Comparison of ENCODE assay signal across 12 mouse cellular contexts in the genomic region with DNA sequence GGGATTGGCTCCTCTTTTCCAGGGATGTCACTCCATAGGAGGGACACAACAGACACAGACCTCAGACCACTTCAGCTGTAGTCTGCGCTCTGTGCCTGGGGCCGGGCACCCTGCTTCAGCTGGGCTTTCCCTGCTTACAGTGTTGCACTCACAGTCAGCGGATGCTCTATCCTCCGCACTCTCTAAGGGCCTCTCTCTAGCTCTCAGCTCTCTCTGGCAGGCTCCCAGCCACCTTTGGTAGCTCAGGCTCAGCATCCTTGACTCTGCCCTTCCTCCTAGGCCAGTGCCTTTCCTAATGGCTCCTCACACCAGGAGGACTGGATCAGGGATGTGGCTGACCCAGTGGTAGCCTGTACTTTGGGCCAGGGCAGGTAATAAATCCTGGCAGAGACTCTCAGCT. TPM values are rescaled to one million over a fixed set of nuclear protein-coding genes. Genes with fewer than 3 reads are reported as not detected.
A peak's percentile ranks its signal among the peaks of the same experiment; 100 is the strongest.
DNase-seq lines count a peak whose midpoint lies in the region; ATAC-seq lines count a peak whose summit lies in the region.
"Had no signal": no experiment of that assay in that cellular context is flagged by ENCODE, and none has a peak within 500 bp of the region (broad histone marks: within the 10 kb centered on the region; RNA-seq: fewer than 3 reads in every experiment).

No protein-coding gene starts in this region.

- DNase-seq in heart, postnatal 36 days: no peak
- DNase-seq in midbrain, embryonic 10.5 days (ENCODE audit: low spot score): no peak
- no peak for DNase-seq in midbrain, embryonic 11.5 days (ENCODE audit: low spot score, missing footprints)
- DNase-seq in adrenal gland, postnatal 25 days: no peak
- DNase-seq in urinary bladder, postnatal 4 days (ENCODE audit: low spot score in 2 of 2): no peak
- DNase-seq: cerebellum, postnatal 25 days; thymus, adult 2 months had no signal

- 0 out of 2 replicates have a peak overlapping the region, but pooled peaks have one; percentile 3 for H3K9ac ChIP-seq in heart, embryonic 12.5 days
- no peak overlapping the region for H3K9ac ChIP-seq in midbrain, embryonic 11.5 days (ENCODE audit: low read length)
- H3K9ac ChIP-seq in intestine, embryonic 15.5 days: no peak overlapping the region
- H3K9ac ChIP-seq in stomach, embryonic 15.5 days: no peak overlapping the region

- peak overlapping the region; percentile 80 for H3K27ac ChIP-seq in heart, embryonic 12.5 days (ENCODE audit: poor library complexity, severe bottlenecking)
- peak overlapping the region; percentile 19; the same call in 1 of the 2 replicates for H3K27ac ChIP-seq in midbrain, embryonic 10.5 days (replicated peaks)
- no peak overlapping the region for H3K27ac ChIP-seq in midbrain, embryonic 11.5 days (ENCODE audit: low read depth, low read length)
- H3K27ac ChIP-seq in intestine, embryonic 15.5 days: peak overlapping the region; percentile 73
- H3K27ac ChIP-seq in stomach, embryonic 15.5 days: peak overlapping the region; percentile 82

- H3K4me3 ChIP-seq in heart, embryonic 12.5 days: no peak overlapping the region
- no peak overlapping the region for H3K4me3 ChIP-seq in midbrain, embryonic 10.5 days
- H3K4me3 ChIP-seq in midbrain, embryonic 11.5 days (ENCODE audit: low read depth, low read length): no peak overlapping the region
- no peak overlapping the region for H3K4me3 ChIP-seq in intestine, embryonic 15.5 days (replicated peaks)
- no peak overlapping the region for H3K4me3 ChIP-seq in stomach, embryonic 15.5 days (replicated peaks)

- peaks cover 77% of the 10 kb centered on the region for H3K4me1 ChIP-seq in heart, embryonic 12.5 days (replicated peaks)
- peaks cover 47% of the 10 kb centered on the region for H3K4me1 ChIP-seq in midbrain, embryonic 10.5 days
- H3K4me1 ChIP-seq in midbrain, embryonic 11.5 days (ENCODE audit: control insufficient read depth, insufficient read depth, low read length): peaks cover 5% of the 10 kb centered on the region; the same call in 1 of the 2 replicates
- peaks cover 43% of the 10 kb centered on the region for H3K4me1 ChIP-seq in intestine, embryonic 15.5 days (replicated peaks)
- H3K4me1 ChIP-seq in stomach, embryonic 15.5 days: peaks cover 46% of the 10 kb centered on the region

- no peak for ATAC-seq in heart, embryonic 12.5 days (ENCODE audit: insufficient number of reproducible peaks, low FRiP score)
- ATAC-seq in midbrain, embryonic 11.5 days (ENCODE audit: low FRiP score): no peak
- no peak for ATAC-seq in intestine, embryonic 15.5 days
- ATAC-seq in stomach, embryonic 15.5 days (ENCODE audit: insufficient read depth, low FRiP score, low read depth): no peak
- ATAC-seq: forebrain, embryonic 14.5 days had no signal

- WGBS in heart, embryonic 12.5 days: 62% methylated on average over 4 of the region's 4 CpGs
- 79% methylated on average over 4 of the region's 4 CpGs for WGBS in midbrain, embryonic 10.5 days
- 77% methylated on average over 4 of the region's 4 CpGs for WGBS in midbrain, embryonic 11.5 days
- 42% methylated on average over 4 of the region's 4 CpGs for WGBS in intestine, embryonic 15.5 days
- WGBS in stomach, embryonic 15.5 days: 59% methylated on average over 4 of the region's 4 CpGs

- H3K9me3 ChIP-seq in heart, embryonic 12.5 days (replicated peaks): no peaks in the 10 kb centered on the region
- no peaks in the 10 kb centered on the region for H3K9me3 ChIP-seq in midbrain, embryonic 10.5 days (replicated peaks)
- no peaks in the 10 kb centered on the region for H3K9me3 ChIP-seq in midbrain, embryonic 11.5 days (ENCODE audit: control insufficient read depth, low read length)
- H3K9me3 ChIP-seq in intestine, embryonic 15.5 days: no peaks in the 10 kb centered on the region
- H3K9me3 ChIP-seq in stomach, embryonic 15.5 days: no peaks in the 10 kb centered on the region

- intact Hi-C loops in heart, postnatal 36 days (cut with DNase I): no loop called here

- H3K4me2 ChIP-seq in heart, embryonic 12.5 days: peak overlapping the region; percentile 68
- no peak overlapping the region for H3K4me2 ChIP-seq in midbrain, embryonic 11.5 days
- H3K4me2 ChIP-seq in intestine, embryonic 15.5 days (replicated peaks): peak overlapping the region; percentile 70
- peak overlapping the region; percentile 68; the same call in 1 of the 2 replicates for H3K4me2 ChIP-seq in stomach, embryonic 15.5 days

- no peaks in the 10 kb centered on the region for H3K36me3 ChIP-seq in heart, embryonic 12.5 days
- no peaks in the 10 kb centered on the region for H3K36me3 ChIP-seq in midbrain, embryonic 10.5 days
- no peaks in the 10 kb centered on the region for H3K36me3 ChIP-seq in midbrain, embryonic 11.5 days (ENCODE audit: control insufficient read depth, insufficient read depth, low read length)
- no peaks in the 10 kb centered on the region for H3K36me3 ChIP-seq in intestine, embryonic 15.5 days
- no peaks in the 10 kb centered on the region for H3K36me3 ChIP-seq in stomach, embryonic 15.5 days

- H3K27me3 ChIP-seq in heart, embryonic 12.5 days (replicated peaks): no peaks in the 10 kb centered on the region
- peaks cover 7% of the 10 kb centered on the region for H3K27me3 ChIP-seq in midbrain, embryonic 10.5 days (ENCODE audit: low read depth, poor library complexity, severe bottlenecking)
- H3K27me3 ChIP-seq in midbrain, embryonic 11.5 days (ENCODE audit: control insufficient read depth, insufficient read depth, low read length): no peaks in the 10 kb centered on the region
- no peaks in the 10 kb centered on the region for H3K27me3 ChIP-seq in intestine, embryonic 15.5 days (replicated peaks)
- H3K27me3 ChIP-seq in stomach, embryonic 15.5 days (replicated peaks): no peaks in the 10 kb centered on the region

RNA-seq across cellular contexts. Expression of a gene that starts 8.9 kb away (rescaled TPM):
- not detected in 2 replicates for polyA plus RNA-seq in heart, embryonic 12.5 days (2016; fragmentation: Nextera tagmentation; extraction: Ambion mirVana)
- not detected for total RNA-seq in heart, postnatal 36 days (2021)
- polyA plus RNA-seq in midbrain, embryonic 10.5 days (2016; fragmentation: Nextera tagmentation; extraction: Ambion mirVana): 0.94 and 2.1 TPM in 2 replicates
- 2.0 and 3.0 TPM in 2 replicates for polyA plus RNA-seq in midbrain, embryonic 11.5 days (2014; fragmentation: Nextera tagmentation; extraction: Ambion mirVana)
- polyA plus RNA-seq in intestine, embryonic 15.5 days (2015; fragmentation: Nextera tagmentation; extraction: Ambion mirVana): 0.13 and 0.34 TPM in 2 replicates
- polyA plus RNA-seq in stomach, embryonic 15.5 days (2015; fragmentation: Nextera tagmentation; extraction: Ambion mirVana): 0.27 and 0.45 TPM in 2 replicates
- not detected in 2 replicates for total RNA-seq in adrenal gland, postnatal 25 days (2021)
- total RNA-seq: hematopoietic stem cell, adult 5-6 weeks had no signal

RNA-seq across cellular contexts. Expression of a gene that starts 11.1 kb away (rescaled TPM):
- 35.4 and 36.0 TPM in 2 replicates for polyA plus RNA-seq in heart, embryonic 12.5 days (2016; fragmentation: Nextera tagmentation; extraction: Ambion mirVana)
- 10 to 100 TPM; 26.8 to 28.1 TPM for total RNA-seq in heart, postnatal 36 days (2021)
- polyA plus RNA-seq in midbrain, embryonic 10.5 days (2016; fragmentation: Nextera tagmentation; extraction: Ambion mirVana): 26.7 and 33.6 TPM in 2 replicates
- 23.4 and 25.5 TPM in 2 replicates for polyA plus RNA-seq in midbrain, embryonic 11.5 days (2014; fragmentation: Nextera tagmentation; extraction: Ambion mirVana)
- 27.8 and 28.6 TPM in 2 replicates for polyA plus RNA-seq in intestine, embryonic 15.5 days (2015; fragmentation: Nextera tagmentation; extraction: Ambion mirVana)
- polyA plus RNA-seq in stomach, embryonic 15.5 days (2015; fragmentation: Nextera tagmentation; extraction: Ambion mirVana): 26.2 and 28.6 TPM in 2 replicates
- 14.3 and 23.7 TPM in 2 replicates for total RNA-seq in adrenal gland, postnatal 25 days (2021)

RNA-seq across cellular contexts. Expression of a gene that starts 19.0 kb away (rescaled TPM):
- polyA plus RNA-seq in heart, embryonic 12.5 days (2016; fragmentation: Nextera tagmentation; extraction: Ambion mirVana): 67.5 and 73.3 TPM in 2 replicates
- 10 to 100 TPM; 24.6 to 26.6 TPM for total RNA-seq in heart, postnatal 36 days (2021)
- 119 and 132 TPM in 2 replicates for polyA plus RNA-seq in midbrain, embryonic 10.5 days (2016; fragmentation: Nextera tagmentation; extraction: Ambion mirVana)
- 72.8 and 82.6 TPM in 2 replicates for polyA plus RNA-seq in midbrain, embryonic 11.5 days (2014; fragmentation: Nextera tagmentation; extraction: Ambion mirVana)
- polyA plus RNA-seq in intestine, embryonic 15.5 days (2015; fragmentation: Nextera tagmentation; extraction: Ambion mirVana): 95.7 and 99.6 TPM in 2 replicates
- polyA plus RNA-seq in stomach, embryonic 15.5 days (2015; fragmentation: Nextera tagmentation; extraction: Ambion mirVana): 89.8 and 91.4 TPM in 2 replicates
- total RNA-seq in adrenal gland, postnatal 25 days (2021): 83.6 and 96.8 TPM in 2 replicates

RNA-seq across cellular contexts. Expression of a gene that starts 25.1 kb away (rescaled TPM):
- 38.5 and 39.3 TPM in 2 replicates for polyA plus RNA-seq in heart, embryonic 12.5 days (2016; fragmentation: Nextera tagmentation; extraction: Ambion mirVana)
- 1 to 10 TPM; 6.8 to 9.6 TPM for total RNA-seq in heart, postnatal 36 days (2021)
- polyA plus RNA-seq in midbrain, embryonic 10.5 days (2016; fragmentation: Nextera tagmentation; extraction: Ambion mirVana): 59.2 and 59.8 TPM in 2 replicates
- polyA plus RNA-seq in midbrain, embryonic 11.5 days (2014; fragmentation: Nextera tagmentation; extraction: Ambion mirVana): 47.7 and 51.4 TPM in 2 replicates
- 61.4 and 64.2 TPM in 2 replicates for polyA plus RNA-seq in intestine, embryonic 15.5 days (2015; fragmentation: Nextera tagmentation; extraction: Ambion mirVana)
- polyA plus RNA-seq in stomach, embryonic 15.5 days (2015; fragmentation: Nextera tagmentation; extraction: Ambion mirVana): 63.8 and 68.5 TPM in 2 replicates
- total RNA-seq in adrenal gland, postnatal 25 days (2021): 24.7 and 30.8 TPM in 2 replicates

RNA-seq across cellular contexts. Expression of a gene that starts 28.0 kb away (rescaled TPM):
- 18.7 and 20.3 TPM in 2 replicates for polyA plus RNA-seq in heart, embryonic 12.5 days (2016; fragmentation: Nextera tagmentation; extraction: Ambion mirVana)
- total RNA-seq in heart, postnatal 36 days (2021): 1 to 10 TPM; 5.0 to 6.6 TPM
- 25.6 and 27.9 TPM in 2 replicates for polyA plus RNA-seq in midbrain, embryonic 10.5 days (2016; fragmentation: Nextera tagmentation; extraction: Ambion mirVana)
- 10.3 and 13.9 TPM in 2 replicates for polyA plus RNA-seq in midbrain, embryonic 11.5 days (2014; fragmentation: Nextera tagmentation; extraction: Ambion mirVana)
- 30.1 and 35.5 TPM in 2 replicates for polyA plus RNA-seq in intestine, embryonic 15.5 days (2015; fragmentation: Nextera tagmentation; extraction: Ambion mirVana)
- 33.8 and 34.1 TPM in 2 replicates for polyA plus RNA-seq in stomach, embryonic 15.5 days (2015; fragmentation: Nextera tagmentation; extraction: Ambion mirVana)
- 12.5 and 15.4 TPM in 2 replicates for total RNA-seq in adrenal gland, postnatal 25 days (2021)
